Mouse (Mus musculus) liver (tissue): ENCODE data around the gene Ifna13.

Experiments used
- DNase-seq: peaks from one replicate; pipeline ENCODE4 v3.0.0-alpha.2; 2020; ENCODE audit warnings: mixed read lengths

Gene Ifna13

DNA sequence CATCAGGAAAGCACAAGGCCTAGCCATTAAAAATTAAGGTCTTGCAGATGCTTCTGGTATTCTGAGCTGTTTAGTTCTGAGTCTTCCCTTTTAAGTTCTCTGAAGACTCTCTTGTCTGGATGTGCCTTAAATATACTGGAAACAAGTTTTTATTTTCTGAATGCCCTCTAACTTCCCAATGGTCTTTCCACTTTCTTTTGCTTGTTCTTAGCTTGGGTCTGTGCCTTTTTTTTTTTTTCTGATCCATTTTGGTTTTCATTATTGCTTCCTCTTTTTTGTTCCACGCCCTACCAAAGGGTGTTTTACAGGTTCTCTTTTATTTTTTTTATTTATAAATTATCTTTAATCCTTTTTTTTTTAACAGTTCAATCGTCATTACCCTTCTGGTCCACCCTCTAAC is at the start of gene Ifna13:
TSS of gene Ifna13 (minus strand) at position 101 of the 400 bp plus-strand sequence.
- DNase-seq: no peak

DNA sequence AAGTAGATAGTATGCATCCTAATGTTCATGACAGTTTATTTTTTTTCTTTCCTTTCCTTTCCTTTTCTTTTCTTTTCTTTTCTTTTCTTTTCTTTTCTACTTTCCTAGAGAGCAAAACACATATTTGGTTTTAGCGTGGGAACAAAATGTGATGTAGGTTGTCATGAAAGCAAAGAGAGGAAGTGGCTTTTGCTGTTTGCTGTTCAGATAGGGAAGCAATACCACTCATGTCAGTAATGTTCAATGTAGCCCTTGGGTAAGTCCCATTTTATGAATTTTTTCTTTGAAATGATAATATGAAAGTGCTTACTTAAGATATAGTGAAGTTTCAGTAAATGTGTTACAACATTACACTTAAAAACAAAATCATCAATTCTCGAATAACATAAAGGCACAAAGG is 49.1 kb upstream of the Ifna13 start:
- no peak for DNase-seq

DNA sequence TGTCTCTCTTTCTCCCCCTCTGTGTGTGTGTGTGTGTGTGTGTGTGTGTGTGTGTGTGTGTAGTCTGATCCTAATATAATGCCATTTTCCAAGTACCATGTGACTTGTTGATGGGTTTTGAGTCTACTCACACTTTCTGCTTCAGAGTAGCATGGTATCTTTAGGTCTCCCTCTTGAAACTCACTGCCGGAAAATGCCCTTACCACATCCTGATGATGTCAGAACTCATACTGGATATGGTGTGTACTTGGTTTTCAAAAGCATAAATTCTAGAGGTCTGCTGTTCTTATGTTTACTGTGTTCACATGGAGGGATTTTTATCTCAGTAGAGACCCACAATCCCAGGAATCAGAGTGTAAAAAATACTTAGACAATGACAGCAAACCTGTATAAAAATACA is 48.3 kb upstream of the Ifna13 start:
- no peak for DNase-seq

DNA sequence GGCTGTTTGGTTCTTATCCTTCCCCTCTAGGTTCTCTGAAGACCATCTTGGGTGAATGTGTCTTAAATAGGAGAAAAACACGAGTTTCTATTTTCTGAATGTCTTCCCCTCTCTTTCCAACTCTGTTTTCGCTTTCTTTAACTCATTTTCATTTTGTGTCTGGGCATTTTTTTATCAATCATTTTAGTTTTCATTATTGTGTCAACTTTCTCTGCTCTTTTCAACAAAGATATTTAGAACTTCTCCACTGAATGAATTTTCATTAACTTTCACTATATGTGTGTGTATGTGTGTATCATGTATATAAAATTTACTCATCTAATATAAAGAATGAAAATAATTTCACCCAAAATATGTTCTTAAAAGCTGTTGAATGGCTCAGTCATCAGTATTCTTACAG is 47.0 kb upstream of the Ifna13 start, which contains the start of gene Ifnab:
TSS of gene Ifnab (minus strand) at position 101 of the 400 bp plus-strand sequence.
- DNase-seq: no peak

DNA sequence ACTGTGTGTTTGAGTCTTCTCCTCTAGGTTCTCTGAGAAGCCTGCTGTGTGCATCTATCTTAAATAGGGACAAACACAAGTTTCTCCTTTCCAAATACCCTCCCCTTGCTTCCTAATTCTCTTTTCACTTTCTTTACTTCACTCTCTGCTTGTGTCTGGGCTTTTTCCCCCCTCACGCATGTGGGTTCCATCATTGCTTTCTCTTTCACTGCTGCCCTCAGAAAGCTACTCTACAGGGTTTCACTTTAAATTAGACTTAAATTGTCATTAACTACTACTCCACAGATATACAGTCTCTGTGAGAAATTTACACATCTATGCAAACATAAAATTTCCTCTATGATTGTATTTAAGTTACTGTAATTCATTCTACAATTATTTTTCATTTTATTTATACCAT is 39.6 kb upstream of the Ifna13 start, which contains the start of gene Ifna2:
TSS of gene Ifna2 (minus strand) at position 101 of the 400 bp plus-strand sequence.
- no peak for DNase-seq

- no peak for DNase-seq
These were observed 37.1 kb upstream of the Ifna13 start for GRCm38 (mm10) chr4:88681353-88681752.

GRCm38 (mm10) chr4:88680362-88680761 is 36.1 kb upstream of the Ifna13 start:
- peak; percentile 4 for DNase-seq

DNA sequence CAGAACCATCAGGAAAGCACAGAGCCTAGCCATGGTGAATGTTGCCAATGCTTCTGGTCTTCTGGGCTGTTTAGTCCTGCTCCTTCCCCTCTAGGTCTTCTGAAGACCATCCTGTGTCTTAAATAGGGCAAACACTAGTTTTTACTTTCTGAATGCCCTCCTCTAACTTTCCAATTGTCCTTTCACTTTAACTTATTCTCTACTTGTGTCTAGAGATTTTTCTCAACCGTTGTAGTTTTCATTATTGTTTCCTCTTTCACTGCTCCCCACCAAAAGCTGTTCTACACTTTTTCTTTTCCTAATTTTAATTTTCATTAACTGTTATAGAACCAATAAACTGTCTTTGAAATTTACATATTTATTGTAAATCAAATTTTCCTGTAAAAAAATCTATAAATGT is 32.6 kb upstream of the Ifna13 start, which contains the start of gene Ifna16:
TSS of gene Ifna16 (minus strand) at position 101 of the 400 bp plus-strand sequence.
- no peak for DNase-seq

- DNase-seq: no peak
These were observed 11.2 kb upstream of the Ifna13 start for GRCm38 (mm10) chr4:88655461-88655860.

DNA sequence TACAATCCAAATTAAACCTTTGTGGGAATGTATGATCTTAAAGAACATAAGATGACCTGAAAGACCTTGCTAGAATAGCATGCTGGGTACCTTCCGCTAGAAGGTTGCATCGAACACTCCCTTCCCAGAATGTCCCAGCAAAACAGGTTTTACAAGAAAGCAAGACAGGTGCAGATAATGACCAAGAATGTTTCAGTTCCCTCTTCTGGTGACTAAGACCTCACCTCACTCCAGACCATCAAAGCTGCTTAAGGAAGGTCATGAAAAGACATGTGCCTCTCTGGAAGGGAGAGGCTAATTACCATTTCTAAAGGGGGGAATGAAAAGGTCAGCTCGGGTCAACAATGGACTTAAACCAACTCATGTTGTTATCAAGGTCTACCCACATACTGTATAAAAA is 9.4 kb upstream of the Ifna13 start:
- no peak for DNase-seq

DNA sequence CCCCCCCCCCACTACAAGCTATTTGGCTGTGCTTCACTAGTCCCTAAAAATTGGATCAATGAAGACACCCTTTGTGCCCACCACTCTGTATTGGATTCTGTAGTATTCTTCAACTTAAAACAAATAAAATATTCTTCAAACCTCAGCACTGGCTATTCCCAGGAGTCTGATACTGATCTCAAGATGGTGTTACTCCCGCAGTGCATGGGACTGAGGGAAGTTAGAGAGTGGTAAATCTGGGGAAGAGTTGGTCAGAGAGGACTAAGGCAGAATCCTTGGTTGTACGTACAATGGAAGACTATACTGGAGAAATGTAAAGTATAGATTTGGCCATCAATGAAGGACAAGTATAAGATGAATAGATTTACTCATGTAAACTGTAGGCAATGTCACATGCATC is 1.7 kb downstream of the Ifna13 start:
- DNase-seq: no peak

- peak; percentile 95 for DNase-seq
These were observed 3.0 kb downstream of the Ifna13 start for GRCm38 (mm10) chr4:88641077-88641831.

DNA sequence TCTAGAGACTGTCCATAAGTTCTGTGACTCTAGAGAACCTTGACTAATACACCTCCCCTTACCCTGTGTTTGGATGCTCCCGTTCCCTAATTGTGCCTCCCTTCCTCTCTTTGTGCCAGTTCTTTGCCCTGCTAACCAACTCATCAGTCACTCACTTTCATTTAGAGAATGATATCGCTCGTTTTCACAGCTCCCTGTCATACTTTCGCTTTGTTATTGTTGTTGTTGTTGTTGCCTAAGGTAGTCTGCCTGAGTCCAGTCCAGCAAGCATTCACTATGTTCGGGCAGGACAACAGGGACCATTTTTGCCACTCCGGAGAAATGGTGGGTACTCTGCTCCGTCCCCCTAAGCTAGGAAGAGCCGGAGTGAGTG is 3.6 kb downstream of the Ifna13 start:
- no peak for DNase-seq

- no peak for DNase-seq
These were observed 9.9 kb downstream of the Ifna13 start, which contains the start of gene C87499 for GRCm38 (mm10) chr4:88634311-88634710. Gene C87499 (minus strand): TSS chr4:88634411.

- no peak for DNase-seq
These were observed 41.0 kb downstream of the Ifna13 start, which contains the start of gene Ifna12 for GRCm38 (mm10) chr4:88603276-88603675. Gene Ifna12 (minus strand): TSS chr4:88603376.
